Mouse (Mus musculus) macrophage (primary cell): ENCODE results near the gene Esrra. TPM values are rescaled to one million over a fixed set of nuclear protein-coding genes. Genes with fewer than 3 reads are reported as not detected.
A peak's percentile ranks its signal among the peaks of the same experiment; 100 is the strongest.

Experiments
- H3K27ac ChIP-seq: fragments of 350-480 bp; formaldehyde crosslinking; 2 replicates; pipeline ENCODE4 v1.9.0; 2021
- H3K36me3 ChIP-seq: fragments of 350-480 bp; formaldehyde crosslinking; 2 replicates; pipeline ENCODE4 v1.9.0; 2021; ENCODE audit errors: inconsistent target
- H3K4me3 ChIP-seq: fragments of 350-480 bp; formaldehyde crosslinking; 2 replicates; pipeline ENCODE4 v1.9.0; 2021; ENCODE audit errors: inconsistent target
- H3K79me2 ChIP-seq: fragments of 350-480 bp; formaldehyde crosslinking; 2 replicates; pipeline ENCODE4 v1.9.0; 2021; ENCODE audit errors: inconsistent target
- WGBS: methylation state at CpG from one replicate; pipeline ENCODE4 v1.1.7; 2026; ENCODE audit warnings: inconsistent platforms; ENCODE audit not compliant: missing documents; 5-methylcytosine and 5-hydroxymethylcytosine counted together
- polyA plus RNA-seq: library from polyadenylated mRNA; stranded (reverse); fragments of 250-400 nt; gene quantifications from 3 replicates; pipeline ENCODE4 v1.2.4, GENCODE M21; 2018; ENCODE audit warnings: inconsistent platforms

Gene Esrra
- polyA plus RNA-seq, 1 experiment from 2014 or later = 11.0 TPM

GRCm38 (mm10) chr19:6919876-6920740, 1.5 kb downstream of the Esrra start:
- peaks cover 11% of the 10 kb centered on the region; the same call in 1 of the 2 replicates for H3K36me3 ChIP-seq
- H3K4me3 ChIP-seq = peak overlapping the region; percentile 85
- WGBS = 62% methylated on average over 8 of the region's 8 CpGs
- peak overlapping the region; percentile 72 for H3K27ac ChIP-seq
- H3K79me2 ChIP-seq = peaks cover 62% of the 10 kb centered on the region

- Histone ChIP-seq H3K27ac (no peak overlapping the region), H3K4me3 (no peak overlapping the region), H3K79me2 (peaks cover 69% of the 10 kb centered on the region), H3K36me3 (peaks cover 11% of the 10 kb centered on the region; the same call in 1 of the 2 replicates)
These were observed 2.2 kb downstream of the Esrra start for GRCm38 (mm10) chr19:6919431-6919830.

- H3K36me3 ChIP-seq = peaks cover 22% of the 10 kb centered on the region; the same call in 1 of the 2 replicates
- H3K27ac ChIP-seq = no peak overlapping the region
- 89% methylated on average over 4 of the region's 4 CpGs for WGBS
- H3K4me3 ChIP-seq = no peak overlapping the region
- peaks cover 80% of the 10 kb centered on the region for H3K79me2 ChIP-seq
These were observed 3.3 kb downstream of the Esrra start for GRCm38 (mm10) chr19:6918321-6918720.

GRCm38 (mm10) chr19:6916496-6916895, 5.1 kb downstream of the Esrra start:
- Histone ChIP-seq H3K27ac (no peak overlapping the region), H3K36me3 (peaks cover 33% of the 10 kb centered on the region; the same call in 1 of the 2 replicates), H3K4me3 (no peak overlapping the region), H3K79me2 (peaks cover 98% of the 10 kb centered on the region)
- 91% methylated on average over 4 of the region's 4 CpGs for WGBS

GRCm38 (mm10) chr19:6915276-6915675, 6.3 kb downstream of the Esrra start:
- peaks cover 38% of the 10 kb centered on the region; the same call in 1 of the 2 replicates for H3K36me3 ChIP-seq
- no peak overlapping the region for H3K4me3 ChIP-seq
- 98% methylated on average over 4 of the region's 4 CpGs for WGBS
- peaks cover 95% of the 10 kb centered on the region for H3K79me2 ChIP-seq
- H3K27ac ChIP-seq = no peak overlapping the region

GRCm38 (mm10) chr19:6914540-6914939, 7.1 kb downstream of the Esrra start:
- Histone ChIP-seq H3K79me2 (peaks cover 87% of the 10 kb centered on the region), H3K27ac (no peak overlapping the region), H3K4me3 (no peak overlapping the region), H3K36me3 (peaks cover 38% of the 10 kb centered on the region; the same call in 1 of the 2 replicates)
- 97% methylated on average over 9 of the region's 9 CpGs for WGBS

GRCm38 (mm10) chr19:6913991-6914390, 7.6 kb downstream of the Esrra start:
- peaks cover 37% of the 10 kb centered on the region; the same call in 1 of the 2 replicates for H3K36me3 ChIP-seq
- H3K4me3 ChIP-seq = no peak overlapping the region
- H3K27ac ChIP-seq = no peak overlapping the region
- H3K79me2 ChIP-seq = peaks cover 86% of the 10 kb centered on the region
- WGBS = 94% methylated on average over 10 of the region's 11 CpGs

GRCm38 (mm10) chr19:6913036-6913435, 8.6 kb downstream of the Esrra start:
- Histone ChIP-seq H3K4me3 (no peak overlapping the region), H3K27ac (no peak overlapping the region), H3K79me2 (peaks cover 86% of the 10 kb centered on the region), H3K36me3 (peaks cover 28% of the 10 kb centered on the region; the same call in 1 of the 2 replicates)
- 86% methylated on average over 6 of the region's 6 CpGs for WGBS

GRCm38 (mm10) chr19:6912205-6912970, 9.2 kb downstream of the Esrra start:
- no peak overlapping the region for H3K4me3 ChIP-seq
- no peak overlapping the region for H3K27ac ChIP-seq
- peaks cover 28% of the 10 kb centered on the region; the same call in 1 of the 2 replicates for H3K36me3 ChIP-seq
- peaks cover 86% of the 10 kb centered on the region for H3K79me2 ChIP-seq
- WGBS = 94% methylated on average over 15 of the region's 15 CpGs

- H3K27ac ChIP-seq = peak overlapping the region; percentile 21
- WGBS = 88% methylated on average over 18 of the region's 19 CpGs
- H3K4me3 ChIP-seq = peak overlapping the region; percentile 95
- peaks cover 38% of the 10 kb centered on the region for H3K36me3 ChIP-seq
- peaks cover 84% of the 10 kb centered on the region for H3K79me2 ChIP-seq
These were observed 10.2 kb downstream of the Esrra start for GRCm38 (mm10) chr19:6911101-6912074.

GRCm38 (mm10) chr19:6910306-6910705, 11.3 kb downstream of the Esrra start:
- Histone ChIP-seq H3K79me2 (peaks cover 73% of the 10 kb centered on the region), H3K27ac (peak overlapping the region; percentile 98), H3K36me3 (peaks cover 41% of the 10 kb centered on the region), H3K4me3 (peak overlapping the region; percentile 95)
- 2% methylated on average over 28 of the region's 30 CpGs for WGBS

GRCm38 (mm10) chr19:6909507-6910289, 11.9 kb downstream of the Esrra start, which contains the start of the genes Trmt112 and Prdx5:
Gene Trmt112 (plus strand): TSS chr19:6909698.
Gene Prdx5 (minus strand): TSS chr19:6910106.
- H3K79me2 ChIP-seq = peaks cover 67% of the 10 kb centered on the region
- WGBS = 1% methylated on average over 59 of the region's 65 CpGs
- H3K36me3 ChIP-seq = peaks cover 41% of the 10 kb centered on the region
- H3K4me3 ChIP-seq = peak within 1 kb of the TSS; percentile 95
- peak within 1 kb of the TSS; percentile 98 for H3K27ac ChIP-seq

- Histone ChIP-seq H3K36me3 (peaks cover 36% of the 10 kb centered on the region), H3K27ac (peak overlapping the region; percentile 98), H3K79me2 (peaks cover 60% of the 10 kb centered on the region), H3K4me3 (peak overlapping the region; percentile 95)
- WGBS = 6% methylated on average over 11 of the region's 11 CpGs
These were observed 12.6 kb downstream of the Esrra start for GRCm38 (mm10) chr19:6909021-6909420.
